Mouse (Mus musculus): ENCODE results near the gene Enam. TPM values are rescaled to one million over a fixed set of nuclear protein-coding genes. Genes with fewer than 3 reads are reported as not detected.

Enam gene
- polyA plus RNA-seq, 1 experiment: not detected

Other genes starting within 250 kb of the Enam start
- gene Gm7714, start 219.1 kb upstream of the Enam start, polyA plus RNA-seq (2012; rRNA removed): not detected in 2 replicates
- not detected in 2 replicates for gene Prol1, start 170.7 kb upstream of the Enam start, polyA plus RNA-seq (2012; rRNA removed)
- not detected in 2 replicates for gene Amtn, start 111.9 kb upstream of the Enam start, polyA plus RNA-seq (2012; rRNA removed)
- not detected in 2 replicates for gene Ambn, start 32.0 kb upstream of the Enam start, polyA plus RNA-seq (2012; rRNA removed)
- gene Jchain, start 39.9 kb downstream of the Enam start, polyA plus RNA-seq (2012; rRNA removed): 1.6 and 1.7 TPM in 2 replicates
- gene Utp3, start 66.5 kb downstream of the Enam start, polyA plus RNA-seq (2012; rRNA removed): 28.7 and 29.9 TPM in 2 replicates
- 104 and 113 TPM in 2 replicates for gene Rufy3, start 77.1 kb downstream of the Enam start, polyA plus RNA-seq (2012; rRNA removed)
- 80.3 and 82.5 TPM in 2 replicates for gene Grsf1, start 188.2 kb downstream of the Enam start, polyA plus RNA-seq (2012; rRNA removed)
- gene Mob1b, start 232.9 kb downstream of the Enam start, polyA plus RNA-seq (2012; rRNA removed): 12.4 and 13.2 TPM in 2 replicates

All from frontal cortex, adult 2 months (tissue).